Mouse (Mus musculus) left cerebral cortex, adult 2 months (tissue): ENCODE data around the gene Sohlh1. TPM values are rescaled to one million over a fixed set of nuclear protein-coding genes. Genes with fewer than 3 reads are reported as not detected.
"Not testable (repeated sequence)": the region's sequence is repeated elsewhere in the genome, so short reads cannot be mapped to it uniquely, and the experiment has no call there.

ENCODE experiments used
- DNase-seq, 2 experiments: peaks; one replicate each; pipeline ENCODE4 v3.0.0; 2021 to 2022; ENCODE audit warnings: low spot score in 2 of 2, mixed read lengths in 1 of 2; ENCODE audit errors: extremely low spot score in 1 of 2
- H3K27ac ChIP-seq: fragments of 200-600 bp; 2 replicates; pipeline ENCODE4 v1.8.1; 2022
- H3K4me3 ChIP-seq: fragments of 200-600 bp; 2 replicates; pipeline ENCODE4 v1.8.1; 2022
- CTCF ChIP-seq: fragments of 200-600 bp; IDR thresholded peaks from 2 replicates; pipeline ENCODE4 v1.8.1; 2022; ENCODE audit warnings: antibody characterized with exemption, mild to moderate bottlenecking, moderate library complexity
- intact Hi-C: fragments of 180-260 bp; cut with DNase I; formaldehyde crosslinking; loops from one replicate; pipeline ENCODE4 v1.15.1; 2025
- total RNA-seq, 2 experiments: library from RNA; stranded (reverse); gene quantifications; 2 replicates each; pipeline ENCODE4 v1.2.3; 2021

Gene Sohlh1
- total RNA-seq, 2 experiments from 2014 or later, result not detected

DNA sequence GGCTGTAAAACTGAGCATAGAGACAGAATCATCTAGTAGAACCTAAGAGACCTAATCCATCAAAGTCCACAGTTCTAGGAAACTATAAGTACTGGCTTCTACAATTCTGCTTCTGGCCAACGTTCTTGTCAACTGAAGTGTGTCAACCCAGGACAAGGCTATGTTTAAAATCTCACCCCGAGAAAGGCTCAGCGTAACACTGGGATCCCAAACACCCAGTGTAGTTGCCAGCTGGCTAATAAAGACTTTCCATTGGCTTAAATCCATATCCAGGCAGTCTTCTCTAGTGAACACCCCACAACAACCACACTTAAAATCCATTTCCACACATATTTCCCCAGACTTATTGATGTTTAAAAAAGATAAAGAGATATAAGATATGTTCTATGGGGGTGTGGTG, 16.3 kb downstream of the Sohlh1 start:
- no peak for TF ChIP-seq CTCF
- Histone ChIP-seq H3K27ac (no peak overlapping the region), H3K4me3 (no peak overlapping the region)
- DNase-seq, result no peak
- intact Hi-C loops, result no loop called here

DNA sequence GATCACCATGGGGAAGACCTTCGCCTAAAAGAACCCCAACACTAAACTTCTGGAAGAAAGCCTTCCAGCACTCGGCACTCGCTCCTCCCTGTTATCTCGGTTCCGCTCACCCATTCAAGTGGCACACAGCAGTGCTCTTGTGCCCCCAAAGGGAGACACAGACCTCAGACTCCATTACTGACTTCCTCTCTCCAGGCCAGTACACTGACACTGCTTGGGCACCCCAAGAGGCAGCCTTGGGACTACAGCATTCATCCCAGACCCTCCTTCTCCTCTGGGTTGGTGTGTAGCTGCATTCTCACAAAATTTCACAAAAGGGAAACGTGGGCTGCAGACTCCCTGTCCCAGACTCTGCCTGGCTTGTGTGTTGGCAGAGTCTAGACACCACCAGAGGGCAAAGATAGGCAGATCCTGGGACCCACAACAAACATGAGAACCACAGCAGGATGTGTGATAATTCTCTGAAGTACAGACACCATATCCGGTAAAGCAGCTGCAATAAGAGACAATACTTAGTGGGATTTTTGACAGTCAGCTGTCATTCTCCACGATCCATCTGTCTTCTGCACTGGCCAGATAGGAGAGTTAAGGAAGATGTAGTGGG, 18.6 kb downstream of the Sohlh1 start:
- intact Hi-C loops, result no loop called here
- TF ChIP-seq CTCF, result no peak; the same call in 1 of the 2 replicates
- Histone ChIP-seq H3K27ac (no peak overlapping the region), H3K4me3 (no peak overlapping the region)
- DNase-seq, result no peak

GRCm38 (mm10) chr2:25824751-25825150, 22.3 kb downstream of the Sohlh1 start:
- no peak for TF ChIP-seq CTCF
- Histone ChIP-seq H3K27ac (no peak overlapping the region), H3K4me3 (no peak overlapping the region)
- DNase-seq, result no peak
- intact Hi-C loops, result no loop called here

GRCm38 (mm10) chr2:25822806-25823205, 24.2 kb downstream of the Sohlh1 start, which contains the start of gene Lcn9:
Lcn9 (plus strand) TSS chr2:25823153.
- no peak within 1 kb of the TSS for H3K4me3 ChIP-seq
- no peak for TF ChIP-seq CTCF
- DNase-seq, result no peak
- intact Hi-C loops, result no loop called here
- H3K27ac ChIP-seq, result no peak within 1 kb of the TSS

- intact Hi-C loops, H3K27ac ChIP-seq: not testable (repeated sequence)
Measured at GRCm38 (mm10) chr2:25815748-25816147, 31.3 kb downstream of the Sohlh1 start, which contains the start of gene Glt6d1. Glt6d1 (minus strand) TSS chr2:25815848.

GRCm38 (mm10) chr2:25813364-25813763, 33.7 kb downstream of the Sohlh1 start:
- intact Hi-C loops, result no loop called here
- Histone ChIP-seq H3K4me3 (no peak overlapping the region), H3K27ac (no peak overlapping the region)
- DNase-seq, result no peak
- no peak; the same call in 1 of the 2 replicates for TF ChIP-seq CTCF

More at GRCm38 (mm10) chr2:25815748-25816147, 31.3 kb downstream of the Sohlh1 start, which contains the start of gene Glt6d1:
- not testable (repeated sequence) for DNase-seq, H3K4me3 ChIP-seq

- no peak for TF ChIP-seq CTCF
- H3K4me3 ChIP-seq, result no peak overlapping the region
- H3K27ac ChIP-seq, result no peak overlapping the region
- intact Hi-C loops, result no loop called here
- no peak for DNase-seq
Measured at GRCm38 (mm10) chr2:25811711-25812110, 35.3 kb downstream of the Sohlh1 start.

- no peak for DNase-seq
- no peak for TF ChIP-seq CTCF
- H3K4me3 ChIP-seq, result no peak overlapping the region
- H3K27ac ChIP-seq, result no peak overlapping the region
- intact Hi-C loops, result no loop called here
Measured at GRCm38 (mm10) chr2:25798065-25798464, 49.0 kb downstream of the Sohlh1 start.

DNA sequence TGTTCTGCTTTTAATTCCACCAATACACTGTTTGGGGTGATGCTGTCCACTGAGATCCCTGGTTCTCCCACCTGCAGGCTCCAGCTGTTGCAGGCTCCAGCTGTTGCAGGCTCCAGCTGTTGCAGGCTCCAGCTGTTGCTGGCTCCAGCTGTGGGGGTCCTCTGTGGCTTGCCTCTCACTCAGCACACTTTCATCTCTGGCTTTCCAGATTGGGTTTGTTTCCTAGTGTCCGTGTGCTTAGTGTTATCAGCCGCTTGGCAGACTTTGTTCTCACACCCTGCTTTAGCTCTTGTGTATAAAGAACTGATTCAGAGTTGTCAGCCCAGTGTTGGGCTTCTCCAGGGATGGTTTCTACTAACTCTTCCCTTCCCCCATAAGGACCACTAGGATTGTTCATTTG, 49.4 kb downstream of the Sohlh1 start:
- Histone ChIP-seq H3K4me3 (no peak overlapping the region), H3K27ac (no peak overlapping the region)
- TF ChIP-seq CTCF, result no peak
- intact Hi-C loops, result no loop called here
- no peak for DNase-seq

Other genes with a start within 250 kb of the Sohlh1 start
- 100 to 1,000 TPM; 157 to 163 TPM for gene Rabl6, start 238.7 kb downstream of the Sohlh1 start, total RNA-seq
- not detected for gene Ccdc183, start 229.6 kb downstream of the Sohlh1 start, total RNA-seq
- 10 to 100 TPM; 21.6 to 22.3 TPM for gene Tmem141, start 225.2 kb downstream of the Sohlh1 start, total RNA-seq
- under 1 TPM; 0.25 to 0.70 TPM for gene Fcna, start 219.2 kb downstream of the Sohlh1 start, total RNA-seq
- not detected for gene Lcn8, start 194.1 kb downstream of the Sohlh1 start, total RNA-seq
- not detected for gene Lcn5, start 189.3 kb downstream of the Sohlh1 start, total RNA-seq
- gene Lcn6, start 170.5 kb downstream of the Sohlh1 start, total RNA-seq, result not detected
- not detected for gene Lcn10, start 164.5 kb downstream of the Sohlh1 start, total RNA-seq
- not detected for gene Obp2a, start 147.2 kb downstream of the Sohlh1 start, total RNA-seq
- gene Bmyc, start 140.5 kb downstream of the Sohlh1 start, total RNA-seq, result 10 to 100 TPM; 82.6 to 89.9 TPM
- under 1 TPM in 1 of 2 experiments, not detected in 1; 0.50 TPM for gene Obp2b, start 110.2 kb downstream of the Sohlh1 start, total RNA-seq
- gene Lcn3, start 81.7 kb downstream of the Sohlh1 start, total RNA-seq, result not detected
- not detected for gene Lcn11, start 70.2 kb downstream of the Sohlh1 start, total RNA-seq
- gene Gm13539, start 65.0 kb downstream of the Sohlh1 start, total RNA-seq, result not detected
- gene Glt6d1, start 31.4 kb downstream of the Sohlh1 start, total RNA-seq, result not detected
- gene Lcn9, start 24.1 kb downstream of the Sohlh1 start, total RNA-seq, result not detected
- 100 to 1,000 TPM; 127 to 142 TPM for gene Kcnt1, start 16.5 kb upstream of the Sohlh1 start, total RNA-seq
- 100 to 1,000 TPM; 150 to 159 TPM for gene Camsap1, start 136.0 kb upstream of the Sohlh1 start, total RNA-seq
- 10 to 100 TPM; 58.3 to 62.7 TPM for gene Ubac1, start 174.5 kb upstream of the Sohlh1 start, total RNA-seq